Mouse (Mus musculus) embryonic fibroblast, embryonic 13.5 days (primary cell): ENCODE data around the gene Sbno2.

Experiments
- CTCF ChIP-seq: IDR thresholded peaks from 2 replicates; pipeline ENCODE4 v1.5.1; 2011; ENCODE audit warnings: mild to moderate bottlenecking, control low read depth, low read length, moderate library complexity, borderline replicate concordance; ENCODE audit not compliant: insufficient read depth
- POLR2A ChIP-seq: IDR thresholded peaks from 2 replicates; pipeline ENCODE4 v1.6.1; 2011; ENCODE audit warnings: low read depth, mild to moderate bottlenecking, control low read depth, low read length, moderate library complexity

DNA sequence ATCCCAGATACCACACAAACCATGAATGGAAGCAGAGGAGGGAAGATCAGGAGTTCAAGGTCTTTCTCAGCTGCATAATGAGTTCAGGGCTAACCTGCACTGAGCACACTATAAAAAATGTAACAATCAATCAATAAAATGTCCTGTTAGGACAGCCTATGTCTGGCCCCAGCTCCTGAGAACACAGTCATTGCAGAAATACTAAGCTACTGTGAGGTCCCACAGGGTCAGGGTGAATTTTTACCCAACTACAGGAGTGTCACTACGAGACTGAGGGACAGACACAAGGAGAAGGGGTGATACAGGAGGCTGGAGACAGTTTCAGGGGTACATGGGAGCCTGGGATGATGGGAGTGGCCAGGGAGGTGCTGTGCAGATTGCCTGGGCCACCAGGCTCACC lies 27.0 kb downstream of the Sbno2 start:
- no peak for TF ChIP-seq CTCF
- no peak for TF ChIP-seq POLR2A
